Mouse (Mus musculus): ENCODE measurements around the gene Etl4.

Etl4 gene

DNA sequence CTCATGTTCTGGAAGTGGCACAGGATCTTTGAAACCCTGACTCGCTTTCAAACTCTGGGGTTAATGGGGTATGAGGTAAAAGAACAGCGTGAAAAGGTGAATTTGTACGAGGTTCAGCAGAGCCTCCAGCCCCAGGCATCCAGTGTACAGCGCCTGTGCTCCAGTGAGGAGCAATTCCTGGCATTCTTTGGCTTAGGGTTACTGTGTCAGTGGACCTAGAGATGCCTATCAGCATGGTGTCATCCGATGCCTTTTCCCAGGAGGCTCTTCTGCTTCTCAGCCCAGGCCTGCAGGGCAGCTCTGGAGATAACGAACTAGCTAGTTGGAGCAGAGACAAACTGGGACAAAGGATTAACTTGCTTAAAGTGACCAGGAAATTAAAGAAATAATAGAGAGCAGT is 653.5 kb downstream of the Etl4 start:
- no peak for DNase-seq (ENCODE audit: low spot score in 2 of 2)

- no peak for DNase-seq (ENCODE audit: low spot score in 2 of 2)
Measured at GRCm38 (mm10) chr2:20568456-20568855, 658.9 kb downstream of the Etl4 start.

DNA sequence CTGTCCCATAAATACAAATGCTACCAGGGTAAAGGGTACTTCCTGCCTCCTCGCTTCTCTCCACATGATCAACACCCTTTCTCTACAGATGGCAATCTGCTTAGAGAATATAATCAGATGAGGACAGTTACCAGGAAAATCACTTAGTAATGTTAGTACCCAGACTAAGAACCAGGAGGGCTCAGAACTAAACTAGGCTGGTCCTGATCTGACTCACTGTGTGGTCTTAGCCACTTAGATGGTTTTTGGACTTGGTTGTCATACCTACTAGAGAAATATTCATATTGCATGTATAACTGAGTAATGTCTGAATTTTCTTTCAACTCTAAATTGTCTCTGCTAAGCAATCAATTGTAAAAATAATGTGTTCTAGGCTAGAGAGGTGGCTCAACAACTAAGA is 662.4 kb downstream of the Etl4 start:
- DNase-seq (ENCODE audit: low spot score in 2 of 2), result no peak

GRCm38 (mm10) chr2:20580331-20580730 is 670.8 kb downstream of the Etl4 start:
- no peak for DNase-seq (ENCODE audit: low spot score in 2 of 2)

GRCm38 (mm10) chr2:20583032-20583431 is 673.5 kb downstream of the Etl4 start:
- DNase-seq (ENCODE audit: low spot score in 2 of 2), result no peak

DNA sequence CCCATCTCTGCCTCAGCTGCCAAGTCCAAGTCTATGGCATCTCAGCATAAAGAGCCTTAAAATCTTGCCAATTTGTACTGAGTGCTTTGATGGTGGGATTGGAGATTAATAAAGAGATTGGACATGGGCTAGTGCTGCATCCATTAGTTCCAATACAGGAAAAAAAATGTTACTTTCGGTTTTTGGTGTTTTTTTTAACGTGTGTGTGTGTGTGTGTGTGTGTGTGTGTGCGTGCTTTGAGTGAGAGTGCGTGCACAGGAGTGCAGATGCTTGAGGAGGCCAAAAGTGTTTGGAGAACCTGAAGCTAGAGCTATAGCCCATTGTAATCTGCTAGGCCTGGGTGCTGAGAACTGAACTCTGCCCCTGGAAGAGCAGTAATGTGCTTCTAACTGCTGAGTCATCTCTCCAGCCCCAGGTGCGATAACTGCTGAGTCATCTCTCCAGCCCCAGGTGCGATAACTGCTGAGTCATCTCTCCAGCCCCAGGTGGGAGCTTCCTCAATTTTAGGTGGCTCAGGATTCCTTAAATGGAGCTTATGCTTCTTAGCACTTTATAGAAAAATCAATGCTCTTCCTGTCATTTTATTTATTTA is 674.1 kb downstream of the Etl4 start:
- DNase-seq (ENCODE audit: low spot score in 2 of 2), result no peak

DNA sequence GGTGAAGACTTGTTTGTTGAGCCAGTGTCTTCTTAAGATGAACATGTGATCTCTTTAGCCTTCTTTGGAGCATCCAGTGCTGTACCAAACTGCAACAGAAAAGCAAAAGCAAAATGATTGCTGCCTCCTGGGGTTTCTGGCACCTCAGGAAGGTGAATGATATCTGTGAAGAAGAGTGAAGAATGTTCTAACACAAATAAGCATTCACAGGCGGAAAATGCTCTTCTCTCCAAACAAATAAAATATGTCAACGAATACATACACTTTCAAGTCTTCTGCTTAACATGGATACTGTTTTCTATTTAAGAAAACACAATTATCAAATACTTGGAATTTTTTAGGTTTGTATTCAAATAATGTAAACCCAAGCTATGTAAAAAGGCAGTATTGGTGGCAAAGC is 678.3 kb downstream of the Etl4 start:
- DNase-seq (ENCODE audit: low spot score in 2 of 2), result no peak

DNA sequence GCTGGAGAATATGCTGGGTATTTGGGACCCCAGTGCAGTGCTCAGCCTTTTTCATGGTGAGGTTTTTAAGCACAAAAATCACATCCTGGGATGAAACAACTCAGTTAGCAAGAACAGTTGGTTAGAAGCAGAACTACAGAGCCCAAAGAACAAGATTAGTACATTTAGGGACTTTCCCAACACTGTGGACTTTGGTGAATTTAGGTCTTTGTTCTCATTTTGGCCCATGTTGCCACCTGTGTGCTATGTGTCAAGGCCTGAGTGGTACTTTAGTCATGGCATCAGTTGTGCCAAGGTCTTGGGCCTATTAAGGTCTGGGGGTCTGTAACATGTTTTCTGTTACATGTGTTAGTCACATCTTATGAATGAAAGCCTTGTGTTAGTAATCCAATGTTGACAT is 679.1 kb downstream of the Etl4 start:
- DNase-seq (ENCODE audit: low spot score in 2 of 2), result no peak

- DNase-seq (ENCODE audit: low spot score in 2 of 2), result no peak
Measured at GRCm38 (mm10) chr2:20594129-20594528, 684.5 kb downstream of the Etl4 start.

DNA sequence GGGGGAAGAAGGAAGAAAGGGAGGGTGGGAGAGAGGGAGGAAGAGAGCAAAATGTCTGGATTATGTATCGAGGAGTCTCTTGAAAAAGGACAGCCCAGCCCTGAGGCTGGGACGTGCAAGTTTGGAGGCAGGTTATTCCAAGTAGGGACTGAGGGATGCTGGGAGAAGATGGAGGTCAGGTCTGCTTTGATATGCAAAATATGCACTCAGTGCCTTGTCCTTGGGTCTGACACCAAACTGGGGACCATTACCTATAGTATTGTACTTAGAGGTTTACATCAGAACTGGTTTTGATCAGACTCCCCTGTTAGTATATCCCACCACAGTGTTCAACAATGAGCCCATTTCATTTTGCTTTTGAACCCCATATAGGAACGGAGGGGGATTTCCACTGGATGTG is 685.4 kb downstream of the Etl4 start:
- no peak for DNase-seq (ENCODE audit: low spot score in 2 of 2)

DNA sequence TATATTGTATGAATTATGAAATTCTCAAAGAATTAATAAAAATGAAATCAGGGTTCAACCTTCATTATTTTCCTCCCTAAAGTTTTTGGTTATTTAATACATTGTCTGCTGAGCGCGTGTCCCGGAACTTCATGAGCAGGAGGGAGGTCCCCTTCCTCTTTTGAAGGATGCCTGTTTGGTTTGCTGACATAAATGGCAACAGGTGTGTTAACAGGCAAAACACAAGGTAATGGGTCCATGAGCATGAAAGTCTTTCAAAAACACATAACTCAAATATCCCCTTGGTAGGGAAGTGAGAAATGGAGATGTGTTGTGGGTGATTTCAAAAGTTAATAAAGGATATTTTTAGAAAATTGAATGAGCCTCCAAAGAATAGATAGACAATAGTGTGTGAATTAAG is 687.0 kb downstream of the Etl4 start:
- no peak for DNase-seq (ENCODE audit: low spot score in 2 of 2)

DNA sequence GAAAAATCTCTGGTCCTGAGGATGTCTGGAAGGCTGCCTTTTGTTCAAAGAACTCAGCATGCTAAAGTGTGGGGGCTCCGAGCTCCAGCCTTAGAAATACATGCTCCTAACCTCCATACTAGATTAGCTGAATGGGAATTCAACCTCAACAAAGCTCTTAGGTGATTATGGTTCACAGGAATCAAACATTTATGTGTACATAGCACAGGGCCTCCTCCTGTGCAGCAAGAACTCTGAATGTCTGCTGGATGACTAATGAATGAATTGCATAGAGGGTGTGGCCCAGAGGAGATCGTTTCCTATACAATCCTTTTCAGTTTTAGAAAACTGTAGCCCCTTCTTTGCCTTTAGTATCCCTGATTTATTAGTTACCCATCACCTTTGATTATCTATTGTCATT is 687.6 kb downstream of the Etl4 start:
- no peak for DNase-seq (ENCODE audit: low spot score in 2 of 2)

DNA sequence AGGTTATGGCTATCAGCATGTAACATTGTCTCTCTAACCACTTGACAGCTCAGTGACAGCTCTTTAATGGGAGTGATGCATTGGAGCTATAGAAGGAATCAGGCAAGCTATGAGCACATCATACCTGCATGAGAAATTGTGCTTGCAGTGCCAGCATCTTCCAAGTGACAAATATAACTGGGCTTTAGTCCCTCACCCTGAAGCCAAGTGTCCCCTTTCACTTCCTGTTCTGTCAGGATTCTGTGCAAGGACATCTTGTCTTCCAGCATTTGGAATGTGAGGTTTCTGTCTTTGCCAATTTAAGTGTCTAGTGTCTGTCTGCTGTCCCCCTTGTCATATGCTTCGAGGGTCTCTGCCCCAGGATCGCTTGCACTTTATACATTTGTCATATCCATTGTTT is 693.1 kb downstream of the Etl4 start:
- no peak for DNase-seq (ENCODE audit: low spot score in 2 of 2)

DNA sequence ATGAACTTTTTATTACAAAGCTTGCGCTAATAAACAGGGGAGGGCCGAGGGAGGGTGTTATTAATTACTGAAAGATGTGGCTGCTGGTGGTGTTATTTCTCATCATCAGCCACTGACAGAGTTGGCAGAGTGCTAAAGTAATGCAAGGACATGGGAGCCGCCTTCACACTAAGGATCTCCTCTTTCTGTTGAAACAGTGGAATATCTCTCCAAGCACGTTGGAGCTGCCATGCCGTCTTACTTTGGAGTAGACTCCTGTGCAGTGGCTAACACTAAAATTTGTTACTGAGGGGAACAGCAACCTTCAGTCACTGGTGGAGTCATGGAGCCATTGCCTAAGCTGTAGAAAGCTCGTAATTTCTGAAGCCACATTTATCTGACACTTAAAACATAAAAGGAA is 694.0 kb downstream of the Etl4 start:
- no peak for DNase-seq (ENCODE audit: low spot score in 2 of 2)

DNA sequence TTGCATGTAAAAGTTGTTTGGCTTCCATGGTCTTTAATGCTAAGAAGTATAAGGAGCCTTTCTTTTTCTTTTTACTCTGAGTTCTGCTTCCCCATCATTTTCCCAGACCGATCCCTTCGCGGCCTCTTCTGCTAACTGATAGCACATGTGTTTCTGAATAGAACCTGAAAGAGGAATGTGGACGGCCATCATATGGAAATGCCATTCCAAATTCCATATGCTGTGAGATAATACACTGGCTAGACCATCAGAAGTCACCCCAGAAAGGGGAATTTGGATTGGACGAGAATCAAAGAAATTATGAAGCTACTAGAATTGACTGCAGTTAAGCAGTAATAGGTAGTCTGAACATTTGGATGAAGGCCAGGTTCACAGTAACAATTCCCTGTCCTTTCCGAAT is 694.4 kb downstream of the Etl4 start:
- no peak for DNase-seq (ENCODE audit: low spot score in 2 of 2)

DNA sequence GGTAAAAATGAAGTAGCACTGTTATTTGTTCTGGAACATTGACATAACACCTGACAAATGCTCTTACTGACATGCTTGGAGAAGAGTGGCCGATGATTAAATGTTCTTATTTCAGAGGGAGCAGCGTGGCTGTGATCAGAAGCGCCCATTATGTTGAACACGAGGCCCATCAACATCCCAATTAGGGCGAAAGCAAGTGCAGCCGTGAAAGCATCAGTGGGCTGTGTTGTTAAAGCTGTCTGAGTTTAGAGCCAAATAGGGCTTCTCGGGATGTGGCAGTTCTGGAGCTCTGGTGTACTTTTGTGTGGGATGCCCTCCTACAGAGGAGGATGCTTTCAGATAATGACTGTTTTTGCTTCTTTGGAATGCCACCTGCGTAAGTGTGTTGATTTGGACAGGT is 699.6 kb downstream of the Etl4 start:
- DNase-seq (ENCODE audit: low spot score in 2 of 2), result no peak

- DNase-seq (ENCODE audit: low spot score in 2 of 2), result no peak
Measured at GRCm38 (mm10) chr2:20615948-20616347, 706.4 kb downstream of the Etl4 start.

GRCm38 (mm10) chr2:20618396-20618795 is 708.8 kb downstream of the Etl4 start:
- DNase-seq (ENCODE audit: low spot score in 2 of 2), result no peak

GRCm38 (mm10) chr2:20619881-20620280 is 710.3 kb downstream of the Etl4 start:
- no peak for DNase-seq (ENCODE audit: low spot score in 2 of 2)

DNA sequence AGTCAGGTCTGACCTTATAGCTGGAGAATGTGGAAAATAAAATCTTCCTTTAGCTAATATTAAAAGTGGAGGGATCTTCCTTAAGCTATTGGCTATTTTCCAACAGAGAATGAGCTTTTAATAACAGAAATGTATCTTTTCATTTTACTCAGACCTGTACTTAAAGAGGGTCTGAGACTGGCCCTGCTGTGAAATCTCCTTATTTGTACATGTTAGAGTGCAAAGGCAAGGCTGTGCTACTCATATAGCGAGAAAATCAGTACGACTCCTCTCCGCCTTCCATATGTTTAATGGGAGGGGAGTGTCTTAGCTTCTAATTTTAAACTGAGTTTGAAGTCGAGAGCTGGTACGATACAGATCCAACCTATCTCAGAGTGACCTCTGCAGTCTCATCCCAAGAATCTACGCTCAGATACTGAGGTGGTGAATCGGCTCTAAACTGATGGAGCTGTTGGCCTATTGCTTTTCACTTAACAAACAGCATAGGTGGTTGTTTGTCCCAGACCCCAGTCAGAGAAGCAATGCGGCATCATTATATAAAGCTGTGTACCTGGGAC is 719.7 kb downstream of the Etl4 start:
- DNase-seq (ENCODE audit: low spot score in 2 of 2), result no peak

DNA sequence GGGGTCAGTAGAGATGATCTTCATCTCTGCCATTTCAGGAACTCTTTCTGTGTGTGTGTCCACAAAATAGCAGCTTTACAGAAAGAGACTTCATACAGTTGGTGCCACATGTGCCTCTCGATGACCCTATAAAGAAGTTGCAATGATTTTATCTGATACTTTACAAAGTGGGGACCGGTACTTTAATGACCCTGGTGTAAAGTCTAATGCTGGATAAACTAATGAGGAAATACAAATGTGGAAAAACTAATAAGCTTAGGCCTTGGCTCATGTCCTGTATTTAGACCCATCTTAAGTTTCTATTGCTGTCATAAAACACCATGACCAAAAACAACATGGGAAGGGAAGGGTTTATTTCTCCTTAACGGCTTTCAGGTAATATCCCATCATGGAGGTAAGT is 729.0 kb downstream of the Etl4 start:
- DNase-seq (ENCODE audit: low spot score in 2 of 2), result no peak

DNA sequence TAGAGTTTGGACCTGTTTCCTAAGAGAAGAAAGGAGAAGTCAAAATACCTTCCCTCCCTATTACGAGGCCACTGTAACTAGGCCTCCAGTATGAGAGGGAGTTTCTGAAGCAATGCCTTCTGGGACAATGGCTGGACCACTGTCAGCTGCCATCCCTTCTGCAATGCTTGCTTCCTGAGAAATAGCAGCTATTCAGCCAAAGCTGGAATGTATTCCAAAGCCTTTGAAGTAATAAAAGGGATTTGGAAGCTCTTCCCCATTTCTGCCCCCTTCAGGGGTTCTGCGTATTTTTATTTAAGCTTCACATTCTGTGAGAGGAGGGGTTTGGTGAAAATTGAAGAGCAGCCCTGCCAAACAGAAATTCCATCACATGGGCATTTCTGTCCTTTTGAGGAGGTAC is 730.1 kb downstream of the Etl4 start:
- no peak for DNase-seq (ENCODE audit: low spot score in 2 of 2)

DNA sequence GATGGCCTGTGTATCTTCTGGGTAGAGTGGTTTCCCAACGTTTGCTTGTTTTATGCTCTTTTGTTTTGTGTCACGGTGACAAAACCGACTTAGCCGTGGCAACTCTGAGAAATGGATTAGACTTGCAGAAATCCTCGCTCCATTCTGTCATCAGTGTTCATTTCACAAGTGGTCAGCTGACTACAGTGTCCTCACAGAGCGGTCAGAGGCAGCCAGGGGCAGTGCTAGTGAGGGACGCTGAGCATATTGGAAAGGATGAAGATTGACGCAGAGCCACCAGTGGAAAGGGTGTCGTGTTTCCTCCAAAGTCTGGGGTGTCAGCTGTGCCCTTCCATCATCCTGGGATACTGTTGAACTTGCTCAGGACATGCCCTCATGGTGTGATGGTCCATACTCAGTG is 733.2 kb downstream of the Etl4 start:
- DNase-seq (ENCODE audit: low spot score in 2 of 2), result no peak

- DNase-seq (ENCODE audit: low spot score in 2 of 2), result no peak
Measured at GRCm38 (mm10) chr2:20649817-20650216, 740.2 kb downstream of the Etl4 start.
